Mouse (Mus musculus) limb, embryonic 11.5 days (tissue): ENCODE data around the gene Ube2b. TPM values are rescaled to one million over a fixed set of nuclear protein-coding genes. Genes with fewer than 3 reads are reported as not detected.

Experiments used
- ATAC-seq: fragments of 200-750 bp; cut with Nextera tagmentation; 2 replicates; pipeline ENCODE4 v1.8.0; 2017; ENCODE audit warnings: low read depth; ENCODE audit not compliant: insufficient number of reproducible peaks, low FRiP score, low TSS enrichment
- DNase-seq: peaks from one replicate; pipeline ENCODE4 v3.0.0-alpha.2; 2015; ENCODE audit warnings: low spot score
- H3K27ac ChIP-seq: fragments of 300-500 bp; sonication (generic); replicated peaks from 2 replicates; pipeline ENCODE4 v1.5.1; 2014; ENCODE audit warnings: low read depth, mild to moderate bottlenecking, low read length
- H3K27me3 ChIP-seq: fragments of 300-500 bp; sonication (generic); 2 replicates; pipeline ENCODE4 v1.6.1; 2014; ENCODE audit warnings: mild to moderate bottlenecking, low read length, mixed read lengths; ENCODE audit not compliant: control insufficient read depth, insufficient read depth
- H3K36me3 ChIP-seq: fragments of 300-500 bp; sonication (generic); 2 replicates; pipeline ENCODE4 v1.6.1; 2014; ENCODE audit warnings: mild to moderate bottlenecking, low read length, moderate library complexity, mixed read lengths; ENCODE audit not compliant: control insufficient read depth, insufficient read depth
- H3K4me1 ChIP-seq: fragments of 300-500 bp; sonication (generic); 2 replicates; pipeline ENCODE4 v1.6.1; 2014; ENCODE audit warnings: low read length, mixed read lengths; ENCODE audit not compliant: control insufficient read depth, insufficient read depth
- H3K4me2 ChIP-seq: fragments of 300-500 bp; sonication (generic); 2 replicates; pipeline ENCODE4 v1.6.1; 2014; ENCODE audit warnings: low read depth, mild to moderate bottlenecking, moderate library complexity; ENCODE audit not compliant: severe bottlenecking
- H3K4me3 ChIP-seq: fragments of 300-500 bp; sonication (generic); 2 replicates; pipeline ENCODE4 v1.5.1; 2014; ENCODE audit warnings: low read depth, low read length
- H3K9ac ChIP-seq: fragments of 300-500 bp; sonication (generic); 2 replicates; pipeline ENCODE4 v1.6.1; 2014; ENCODE audit warnings: mild to moderate bottlenecking, low read length
- H3K9me3 ChIP-seq: fragments of 300-500 bp; sonication (generic); 2 replicates; pipeline ENCODE4 v1.6.1; 2016; ENCODE audit warnings: low read length; ENCODE audit not compliant: control insufficient read depth
- WGBS: fragments of 180-500 bp; shearing (Covaris S2); extraction: QIAGEN DNeasy Blood & Tissue Kit; methylation state at CpG from one replicate; pipeline ENCODE4 v1.1.7; 2014; 5-methylcytosine and 5-hydroxymethylcytosine counted together
- polyA plus RNA-seq: library from polyadenylated mRNA; unstranded; fragments of >200 nt; fragmentation: Nextera tagmentation; extraction: Ambion mirVana; gene quantifications from 2 replicates; pipeline ENCODE4 v1.2.1, GENCODE M21; 2014

Gene Ube2b
- polyA plus RNA-seq: 170 and 191 TPM in 2 replicates

- Histone ChIP-seq H3K4me1 (peaks cover 6% of the 10 kb centered on the region; the same call in 1 of the 2 replicates), H3K4me2 (peak within 1 kb of the TSS; percentile 68), H3K9ac (peak within 1 kb of the TSS; percentile 95), H3K36me3 (peaks cover 10% of the 10 kb centered on the region; the same call in 1 of the 2 replicates), H3K4me3 (peak within 1 kb of the TSS; percentile 96), H3K27me3 (no peaks in the 10 kb centered on the region), H3K27ac (peak within 1 kb of the TSS; percentile 90), H3K9me3 (no peaks in the 10 kb centered on the region)
- DNase-seq (peak; percentile 95), ATAC-seq (peak; percentile 77)
- 0% methylated on average over 62 of the region's 63 CpGs for WGBS
Observed at GRCm38 (mm10) chr11:52000290-52000962, at the start of gene Ube2b. Gene Ube2b (minus strand): TSS chr11:52000762.

GRCm38 (mm10) chr11:52046446-52047165, 46.0 kb upstream of the Ube2b start:
- H3K9me3 ChIP-seq: no peaks in the 10 kb centered on the region
- no peaks in the 10 kb centered on the region for H3K36me3 ChIP-seq
- H3K4me2 ChIP-seq: no peak overlapping the region
- H3K4me1 ChIP-seq: 0 out of 2 replicates have a peak, but pooled peaks cover 3% of the 10 kb centered on the region
- no peaks in the 10 kb centered on the region for H3K27me3 ChIP-seq
- no peak overlapping the region for H3K27ac ChIP-seq
- no peak for ATAC-seq
- no peak for DNase-seq
- no peak overlapping the region for H3K4me3 ChIP-seq
- no peak overlapping the region; the same call in 1 of the 2 replicates for H3K9ac ChIP-seq
- 40% methylated on average over 4 of the region's 4 CpGs for WGBS

- no peak overlapping the region for H3K9ac ChIP-seq
- H3K36me3 ChIP-seq: no peaks in the 10 kb centered on the region
- H3K4me1 ChIP-seq: 0 out of 2 replicates have a peak, but pooled peaks cover 3% of the 10 kb centered on the region
- no peaks in the 10 kb centered on the region for H3K27me3 ChIP-seq
- no peak overlapping the region for H3K27ac ChIP-seq
- no peaks in the 10 kb centered on the region for H3K9me3 ChIP-seq
- DNase-seq (no peak), ATAC-seq (no peak)
- H3K4me3 ChIP-seq: no peak overlapping the region
- no peak overlapping the region for H3K4me2 ChIP-seq
Observed at GRCm38 (mm10) chr11:52044156-52044555, 43.6 kb upstream of the Ube2b start.

- Histone ChIP-seq H3K27ac (no peak overlapping the region), H3K4me2 (no peak overlapping the region), H3K9me3 (no peaks in the 10 kb centered on the region), H3K27me3 (no peaks in the 10 kb centered on the region), H3K4me1 (0 out of 2 replicates have a peak, but pooled peaks cover 3% of the 10 kb centered on the region), H3K9ac (no peak overlapping the region), H3K36me3 (no peaks in the 10 kb centered on the region), H3K4me3 (no peak overlapping the region)
- DNase-seq: no peak
- 87% methylated on average over 3 of the region's 3 CpGs for WGBS
- no peak for ATAC-seq
Observed at GRCm38 (mm10) chr11:52043224-52043623, 42.7 kb upstream of the Ube2b start.

GRCm38 (mm10) chr11:52037659-52038058, 37.1 kb upstream of the Ube2b start:
- Histone ChIP-seq H3K4me3 (no peak overlapping the region), H3K36me3 (no peaks in the 10 kb centered on the region), H3K9me3 (no peaks in the 10 kb centered on the region), H3K27me3 (no peaks in the 10 kb centered on the region), H3K9ac (no peak overlapping the region), H3K4me2 (no peak overlapping the region), H3K27ac (no peak overlapping the region), H3K4me1 (no peaks in the 10 kb centered on the region)
- DNase-seq: no peak
- 67% methylated on average over 3 of the region's 3 CpGs for WGBS
- no peak for ATAC-seq

- H3K36me3 ChIP-seq: no peaks in the 10 kb centered on the region
Observed at GRCm38 (mm10) chr11:52035905-52036304, 35.3 kb upstream of the Ube2b start.

GRCm38 (mm10) chr11:52033953-52034352, 33.4 kb upstream of the Ube2b start:
- WGBS: 94% methylated on average over 1 of the region's 1 CpGs
- no peak for DNase-seq
- Histone ChIP-seq H3K4me2 (no peak overlapping the region), H3K4me3 (no peak overlapping the region), H3K36me3 (no peaks in the 10 kb centered on the region), H3K4me1 (no peaks in the 10 kb centered on the region), H3K9me3 (no peaks in the 10 kb centered on the region), H3K9ac (no peak overlapping the region), H3K27ac (no peak overlapping the region), H3K27me3 (no peaks in the 10 kb centered on the region)
- ATAC-seq: no peak

More at GRCm38 (mm10) chr11:52035905-52036304, 35.3 kb upstream of the Ube2b start:
- H3K27ac ChIP-seq: no peak overlapping the region
- H3K27me3 ChIP-seq: no peaks in the 10 kb centered on the region
- no peak overlapping the region for H3K9ac ChIP-seq
- DNase-seq (no peak), ATAC-seq (no peak)
- WGBS: 79% methylated on average over 3 of the region's 3 CpGs
- H3K4me2 ChIP-seq: no peak overlapping the region
- no peak overlapping the region for H3K4me3 ChIP-seq
- H3K9me3 ChIP-seq: no peaks in the 10 kb centered on the region
- H3K4me1 ChIP-seq: no peaks in the 10 kb centered on the region

- Histone ChIP-seq H3K36me3 (no peaks in the 10 kb centered on the region), H3K27me3 (no peaks in the 10 kb centered on the region), H3K27ac (no peak overlapping the region), H3K4me3 (no peak overlapping the region), H3K9me3 (no peaks in the 10 kb centered on the region), H3K4me2 (no peak overlapping the region), H3K9ac (no peak overlapping the region), H3K4me1 (no peaks in the 10 kb centered on the region)
- no peak for DNase-seq
- 57% methylated on average over 8 of the region's 8 CpGs for WGBS
- ATAC-seq: no peak
Observed at GRCm38 (mm10) chr11:52032356-52032755, 31.8 kb upstream of the Ube2b start.
